Mouse (Mus musculus) cortical plate, adult 2 months (tissue): ENCODE measurements around the gene Jmjd8. TPM values are rescaled to one million over a fixed set of nuclear protein-coding genes. Genes with fewer than 3 reads are reported as not detected.

Experiments used
- H3K27ac ChIP-seq: fragments of 200-500 bp; 2 replicates; pipeline ENCODE4 v1.5.1; 2012; ENCODE audit warnings: low read length, control low read depth, inconsistent platforms; ENCODE audit not compliant: insufficient read depth
- H3K4me1 ChIP-seq: fragments of 200-500 bp; 2 replicates; pipeline ENCODE4 v1.6.1; 2011; ENCODE audit warnings: low read length; ENCODE audit not compliant: control insufficient read depth, insufficient read depth
- H3K4me3 ChIP-seq: fragments of 200-500 bp; 2 replicates; pipeline ENCODE4 v1.5.1; 2011; ENCODE audit warnings: mild to moderate bottlenecking, low read length, control low read depth; ENCODE audit not compliant: insufficient read depth
- CTCF ChIP-seq: fragments of 200-500 bp; IDR thresholded peaks from 2 replicates; pipeline ENCODE4 v1.5.1; 2011; ENCODE audit warnings: mild to moderate bottlenecking, control low read depth, low read length; ENCODE audit not compliant: insufficient read depth; ENCODE audit errors: extremely low read depth
- POLR2A ChIP-seq: fragments of 200-500 bp; IDR thresholded peaks from 2 replicates; pipeline ENCODE4 v1.6.1; 2011; ENCODE audit warnings: mild to moderate bottlenecking, low read length, control low read depth; ENCODE audit not compliant: insufficient read depth; ENCODE audit errors: extremely low read depth
- polyA plus RNA-seq: library from polyadenylated mRNA; depleted of rRNA; stranded (reverse); fragments of >200 nt; gene quantifications from 2 replicates; pipeline ENCODE4 v1.2.3, GENCODE M21; 2012; rRNA removed

Gene Jmjd8
- 55.6 and 58.1 TPM in 2 replicates for polyA plus RNA-seq

DNA sequence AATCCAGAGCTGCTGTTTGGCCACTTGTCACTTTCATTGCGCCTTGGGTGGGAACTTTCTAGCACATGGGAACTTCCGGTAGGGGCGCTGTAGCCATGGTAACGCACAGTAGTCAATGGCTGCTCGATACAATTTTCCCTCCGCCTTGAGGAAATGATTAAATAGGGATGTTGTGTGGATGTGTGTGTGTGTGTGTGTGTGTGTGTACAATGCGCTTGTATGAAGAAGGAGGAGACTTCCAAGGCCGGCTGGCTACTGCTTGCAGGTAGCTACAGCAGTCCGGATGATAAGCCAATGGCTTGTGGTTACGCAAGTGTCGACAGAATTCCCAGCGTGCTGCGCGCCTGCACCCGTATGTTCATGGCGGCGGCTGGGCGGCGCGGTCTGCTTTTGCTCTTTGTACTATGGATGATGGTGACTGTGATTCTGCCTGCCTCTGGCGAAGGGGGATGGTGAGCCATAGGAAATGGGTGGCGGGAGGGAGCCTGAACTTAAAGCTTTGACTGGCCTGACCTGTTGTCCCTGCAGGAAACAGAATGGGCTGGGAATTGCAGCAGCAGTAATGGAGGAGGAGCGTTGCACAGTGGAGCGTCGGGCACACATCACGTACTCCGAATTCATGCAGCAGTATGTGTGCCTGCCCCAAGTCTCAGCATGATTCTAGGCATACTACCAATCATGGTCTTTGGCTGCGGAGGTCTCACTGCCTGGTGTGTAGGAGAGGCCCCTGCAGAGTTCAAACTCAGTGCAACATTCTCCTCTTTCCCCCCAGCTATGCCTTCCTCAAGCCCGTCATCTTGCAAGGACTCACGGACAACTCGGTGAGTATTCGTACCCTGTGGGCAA, at the start of gene Jmjd8:
Jmjd8 (plus strand) TSS at position 156 of the 846 bp plus-strand sequence.
- H3K27ac ChIP-seq, result peak within 1 kb of the TSS; percentile 39; the same call in 1 of the 2 replicates
- H3K4me1 ChIP-seq, result peaks cover 8% of the 10 kb centered on the region
- TF ChIP-seq CTCF, result peak; percentile 46
- TF ChIP-seq POLR2A, result peak; percentile 73
- peak within 1 kb of the TSS; percentile 75 for H3K4me3 ChIP-seq

- Histone ChIP-seq H3K4me3 (no peak overlapping the region), H3K27ac (no peak overlapping the region), H3K4me1 (peaks cover 7% of the 10 kb centered on the region)
- TF ChIP-seq POLR2A (no peak), CTCF (no peak)
These were observed 47.3 kb upstream of the Jmjd8 start for GRCm38 (mm10) chr17:25781339-25781738.

DNA sequence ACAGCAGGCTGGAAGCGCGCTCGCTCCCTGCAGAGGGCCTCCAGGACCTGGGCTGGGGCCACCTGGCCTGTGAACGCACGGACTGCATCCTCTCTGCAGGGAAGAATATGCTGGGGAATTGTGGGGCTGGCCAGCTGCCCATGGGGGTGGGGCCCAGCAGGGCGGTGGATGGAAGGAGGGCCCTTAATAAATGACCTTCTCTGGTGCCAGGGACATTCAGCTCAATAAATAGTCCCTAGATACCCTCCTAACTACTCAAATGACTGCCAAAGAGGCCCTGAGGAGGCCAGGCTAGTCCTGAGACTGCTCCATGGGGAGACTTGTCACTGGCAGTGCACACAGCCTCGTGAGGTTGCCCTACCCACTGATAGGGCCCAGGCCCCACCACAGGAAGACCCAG, 45.6 kb upstream of the Jmjd8 start:
- Histone ChIP-seq H3K27ac (no peak overlapping the region), H3K4me1 (peaks cover 7% of the 10 kb centered on the region), H3K4me3 (peak overlapping the region; percentile 74; the same call in 1 of the 2 replicates)
- 0 out of 2 replicates have a peak, but pooled peaks have one; percentile 11 for TF ChIP-seq POLR2A
- TF ChIP-seq CTCF, result no peak

GRCm38 (mm10) chr17:25783861-25784574, 44.6 kb upstream of the Jmjd8 start:
- no peak overlapping the region for H3K27ac ChIP-seq
- H3K4me3 ChIP-seq, result peak overlapping the region; percentile 74
- TF ChIP-seq POLR2A (no peak), CTCF (no peak)
- peaks cover 7% of the 10 kb centered on the region for H3K4me1 ChIP-seq

DNA sequence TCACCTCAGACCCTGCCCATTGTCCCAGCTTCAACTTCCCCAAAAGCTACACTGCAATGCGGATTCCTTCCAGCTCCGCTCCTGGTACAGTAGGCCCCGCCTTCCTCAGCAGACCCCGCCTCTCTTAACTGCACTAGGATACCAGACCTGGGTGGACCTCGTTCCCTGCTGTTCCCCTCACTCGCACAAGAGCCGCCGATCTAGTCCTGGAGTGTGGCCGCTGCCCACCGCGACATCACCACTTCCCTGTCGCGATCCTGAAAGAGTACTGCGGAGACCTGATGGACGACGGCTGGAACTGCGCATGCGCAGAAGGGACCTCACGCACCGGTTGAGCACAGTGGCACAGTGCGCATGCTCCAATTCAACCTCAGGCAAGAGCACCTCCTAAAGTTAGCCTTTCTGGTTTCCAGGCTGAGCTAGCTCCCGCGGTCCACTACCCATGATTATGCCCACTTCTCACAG, 43.4 kb upstream of the Jmjd8 start, which contains the start of gene Haghl:
Haghl (minus strand) TSS at position 393 of the 465 bp plus-strand sequence.
- peaks cover 7% of the 10 kb centered on the region for H3K4me1 ChIP-seq
- peak within 1 kb of the TSS; percentile 74 for H3K4me3 ChIP-seq
- TF ChIP-seq POLR2A (peak; percentile 94), CTCF (no peak)
- peak within 1 kb of the TSS; percentile 55; the same call in 1 of the 2 replicates for H3K27ac ChIP-seq

DNA sequence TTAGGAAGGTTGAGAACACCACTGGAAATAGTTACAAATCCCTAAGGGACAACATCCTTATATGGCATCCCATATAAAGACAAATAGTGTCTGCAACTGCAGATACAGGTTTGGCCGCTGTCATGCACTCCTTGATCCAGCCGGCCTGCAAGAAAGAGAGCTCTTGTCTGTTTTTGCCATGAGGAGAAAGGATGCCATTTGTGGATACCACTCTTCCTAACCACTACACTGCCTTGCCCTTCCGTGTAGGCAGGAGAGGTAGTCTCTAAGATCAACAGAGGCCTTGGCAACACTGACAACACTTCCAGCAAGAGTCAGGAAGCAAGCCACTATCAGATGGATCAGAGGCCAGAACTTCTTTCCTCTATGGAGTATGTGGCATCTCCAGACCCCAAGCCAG, 42.4 kb upstream of the Jmjd8 start, which contains the start of gene Ccdc78:
Ccdc78 (plus strand) TSS at position 301 of the 400 bp plus-strand sequence.
- peaks cover 8% of the 10 kb centered on the region for H3K4me1 ChIP-seq
- TF ChIP-seq CTCF (no peak), POLR2A (no peak)
- 0 out of 2 replicates have a peak within 1 kb of the TSS, but pooled peaks have one; percentile 55 for H3K27ac ChIP-seq

DNA sequence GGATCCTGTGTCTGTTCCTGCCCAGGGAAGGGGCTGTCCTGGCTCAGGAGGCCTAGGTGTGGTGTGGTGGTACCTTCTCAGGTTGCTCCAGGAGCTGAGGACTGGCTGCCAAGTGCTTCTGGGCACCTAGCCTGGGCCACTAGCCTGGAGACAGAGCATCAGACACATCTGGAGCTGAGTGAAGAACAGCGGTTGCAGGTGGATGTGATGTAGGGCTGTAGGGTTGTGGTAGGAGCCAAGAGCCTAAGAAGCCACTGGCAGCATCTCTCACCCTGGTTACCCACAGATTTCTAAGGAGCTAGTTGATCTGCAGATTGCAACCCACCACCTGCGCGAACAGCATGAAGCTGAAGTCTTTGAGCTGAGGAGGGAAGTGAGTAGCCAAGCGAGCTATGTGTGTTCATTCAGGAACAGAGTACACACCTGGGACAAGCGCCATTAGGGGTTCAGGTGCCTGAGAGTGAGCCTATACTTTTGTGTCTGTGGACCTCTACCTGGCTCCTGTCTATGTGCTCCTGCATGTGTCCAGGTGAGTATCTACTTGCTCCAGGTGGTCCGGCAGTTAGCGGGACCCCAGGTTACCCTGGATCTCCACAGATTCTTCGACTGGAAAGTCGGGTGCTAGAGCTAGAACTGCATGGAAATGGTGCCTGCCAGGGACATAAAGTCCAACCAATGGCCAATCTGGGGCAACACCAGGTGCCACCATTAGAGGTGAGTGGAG, 41.7 kb upstream of the Jmjd8 start:
- H3K27ac ChIP-seq, result no peak overlapping the region
- H3K4me3 ChIP-seq, result no peak overlapping the region
- TF ChIP-seq POLR2A (0 out of 2 replicates have a peak, but pooled peaks have one; percentile 5), CTCF (no peak)
- peaks cover 10% of the 10 kb centered on the region for H3K4me1 ChIP-seq

More for the DNA sequence above, 42.4 kb upstream of the Jmjd8 start, which contains the start of gene Ccdc78:
- H3K4me3 ChIP-seq, result peak within 1 kb of the TSS; percentile 74

DNA sequence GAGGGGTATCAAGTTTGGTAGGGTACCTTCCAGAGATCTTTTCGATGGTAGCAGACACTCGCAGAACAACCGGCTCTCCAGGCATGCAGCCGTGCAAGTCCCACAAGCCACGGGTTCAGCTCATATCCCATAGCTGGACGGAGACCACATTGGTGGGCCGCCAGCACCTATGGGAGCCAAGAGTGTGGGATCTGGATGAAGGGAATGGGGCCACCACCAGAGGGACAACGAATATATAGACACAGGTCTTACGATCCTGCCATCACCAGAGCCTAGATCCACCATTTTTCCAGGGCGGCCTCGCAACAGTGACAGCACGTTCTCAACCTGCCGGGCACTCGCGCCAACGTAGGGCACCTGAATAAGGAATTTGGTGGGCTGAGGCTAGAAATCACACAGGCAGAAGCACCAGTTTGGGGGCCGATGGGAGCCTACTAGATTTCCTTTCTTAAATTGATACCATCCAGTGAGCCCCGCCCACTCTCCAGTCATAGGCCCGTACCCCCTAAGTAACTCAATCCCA, 37.3 kb upstream of the Jmjd8 start:
- Histone ChIP-seq H3K4me1 (peaks cover 5% of the 10 kb centered on the region), H3K27ac (no peak overlapping the region)
- TF ChIP-seq POLR2A (no peak), CTCF (no peak)

More for the DNA sequence above, 37.3 kb upstream of the Jmjd8 start:
- H3K4me3 ChIP-seq, result peak overlapping the region; percentile 75
